17 mouse cellular contexts compared by ENCODE assay signal in genomic region chr16:21620630-21621029, GRCm38 (mm10).
"Had no signal": no experiment of that assay in that cellular context is flagged by ENCODE, and none has a peak within 500 bp of the region (broad histone marks: within the 10 kb centered on the region; RNA-seq: fewer than 3 reads in every experiment).

No protein-coding gene starts in this region.

- H3K27me3 ChIP-seq: liver, embryonic 12.5 days; midbrain, embryonic 12.5 days; neural tube, embryonic 13.5 days; neural tube, embryonic 15.5 days had no signal

- H3K4me1 ChIP-seq: liver, embryonic 12.5 days; midbrain, embryonic 12.5 days had no signal

- H3K9me3 ChIP-seq: liver, embryonic 12.5 days; midbrain, embryonic 10.5 days; midbrain, embryonic 12.5 days; neural tube, embryonic 15.5 days had no signal

- H3K4me3 ChIP-seq: liver, embryonic 12.5 days; midbrain, embryonic 10.5 days; midbrain, embryonic 12.5 days; myocyte; neural tube, embryonic 13.5 days; neural tube, embryonic 15.5 days had no signal

- DNase-seq: midbrain, embryonic 14.5 days; retina, postnatal 1 day; right cerebral cortex, adult 18-20 months; right cerebral cortex, postnatal 25 days; right cerebral cortex, postnatal 4 days; spleen, adult 18-20 months; thymus, adult 18-20 months; thymus, postnatal 14 days; thymus, postnatal 36 days had no signal

- H3K9ac ChIP-seq: liver, embryonic 12.5 days; liver, embryonic 14.5 days; midbrain, embryonic 12.5 days; neural tube, embryonic 13.5 days; neural tube, embryonic 15.5 days had no signal

- ATAC-seq: liver, embryonic 12.5 days; midbrain, embryonic 16.5 days had no signal

- H3K4me2 ChIP-seq: liver, embryonic 12.5 days; midbrain, embryonic 12.5 days; neural tube, embryonic 13.5 days; neural tube, embryonic 15.5 days had no signal

- H3K36me3 ChIP-seq: liver, embryonic 12.5 days; midbrain, embryonic 12.5 days; neural tube, embryonic 13.5 days; neural tube, embryonic 15.5 days had no signal

- H3K27ac ChIP-seq: liver, embryonic 12.5 days; liver, embryonic 14.5 days; midbrain, embryonic 10.5 days; midbrain, embryonic 12.5 days; neural tube, embryonic 13.5 days; neural tube, embryonic 15.5 days had no signal
